Mouse (Mus musculus): ENCODE measurements around the gene Cacng5. TPM values are rescaled to one million over a fixed set of nuclear protein-coding genes. Genes with fewer than 3 reads are reported as not detected.

The Cacng5 gene
- polyA plus RNA-seq, 1 experiment from 2014 or later, result 0.70 TPM

- no peaks in the 10 kb centered on the region for H3K36me3 ChIP-seq (ENCODE audit: control insufficient read depth, insufficient read depth, low read length)
- H3K27ac ChIP-seq (ENCODE audit: low read depth, low read length), result no peak overlapping the region
- no peak for DNase-seq (ENCODE audit: low spot score)
- H3K4me1 ChIP-seq (replicated peaks; ENCODE audit: control insufficient read depth, insufficient read depth, low read length), result no peaks in the 10 kb centered on the region
- no peak overlapping the region for H3K4me2 ChIP-seq
- H3K4me3 ChIP-seq (ENCODE audit: low read depth, low read length), result no peak overlapping the region
- no peaks in the 10 kb centered on the region for H3K27me3 ChIP-seq (replicated peaks; ENCODE audit: control insufficient read depth, insufficient read depth, low read length)
- H3K9ac ChIP-seq (ENCODE audit: low read depth, low read length), result no peak overlapping the region
- 43% methylated on average over 4 of the region's 4 CpGs for WGBS
- H3K9me3 ChIP-seq (ENCODE audit: control insufficient read depth, low read length), result no peaks in the 10 kb centered on the region
- ATAC-seq (replicated peaks; ENCODE audit: low FRiP score), result no peak; the same call in 1 of the 2 replicates
These were observed 14.4 kb downstream of the Cacng5 start for GRCm38 (mm10) chr11:107900470-107900869.

GRCm38 (mm10) chr11:107898698-107899097, 16.2 kb downstream of the Cacng5 start:
- Histone ChIP-seq H3K9me3 (ENCODE audit: control insufficient read depth, low read length) (no peaks in the 10 kb centered on the region), H3K4me2 (no peak overlapping the region), H3K4me3 (ENCODE audit: low read depth, low read length) (no peak overlapping the region), H3K27ac (ENCODE audit: low read depth, low read length) (no peak overlapping the region), H3K4me1 (replicated peaks; ENCODE audit: control insufficient read depth, insufficient read depth, low read length) (no peaks in the 10 kb centered on the region), H3K36me3 (ENCODE audit: control insufficient read depth, insufficient read depth, low read length) (no peaks in the 10 kb centered on the region), H3K27me3 (replicated peaks; ENCODE audit: control insufficient read depth, insufficient read depth, low read length) (no peaks in the 10 kb centered on the region), H3K9ac (ENCODE audit: low read depth, low read length) (no peak overlapping the region)
- ATAC-seq (replicated peaks; ENCODE audit: low FRiP score) (no peak), DNase-seq (ENCODE audit: low spot score) (no peak)
- WGBS, result 53% methylated on average over 2 of the region's 2 CpGs

- no peaks in the 10 kb centered on the region for H3K4me1 ChIP-seq (replicated peaks; ENCODE audit: control insufficient read depth, insufficient read depth, low read length)
- no peaks in the 10 kb centered on the region for H3K9me3 ChIP-seq (ENCODE audit: control insufficient read depth, low read length)
- no peak overlapping the region for H3K4me2 ChIP-seq
- 66% methylated on average over 4 of the region's 4 CpGs for WGBS
- no peaks in the 10 kb centered on the region for H3K27me3 ChIP-seq (replicated peaks; ENCODE audit: control insufficient read depth, insufficient read depth, low read length)
- ATAC-seq (replicated peaks; ENCODE audit: low FRiP score), result no peak
- H3K27ac ChIP-seq (ENCODE audit: low read depth, low read length), result no peak overlapping the region
- no peak overlapping the region for H3K9ac ChIP-seq (ENCODE audit: low read depth, low read length)
- DNase-seq (ENCODE audit: low spot score), result no peak
- H3K36me3 ChIP-seq (ENCODE audit: control insufficient read depth, insufficient read depth, low read length), result no peaks in the 10 kb centered on the region
- H3K4me3 ChIP-seq (ENCODE audit: low read depth, low read length), result no peak overlapping the region
These were observed 19.2 kb downstream of the Cacng5 start for GRCm38 (mm10) chr11:107895635-107896034.

GRCm38 (mm10) chr11:107891377-107891776, 23.5 kb downstream of the Cacng5 start:
- Histone ChIP-seq H3K27me3 (replicated peaks; ENCODE audit: control insufficient read depth, insufficient read depth, low read length) (no peaks in the 10 kb centered on the region), H3K4me1 (replicated peaks; ENCODE audit: control insufficient read depth, insufficient read depth, low read length) (no peaks in the 10 kb centered on the region), H3K4me2 (no peak overlapping the region), H3K4me3 (ENCODE audit: low read depth, low read length) (no peak overlapping the region), H3K9ac (ENCODE audit: low read depth, low read length) (no peak overlapping the region), H3K36me3 (ENCODE audit: control insufficient read depth, insufficient read depth, low read length) (no peaks in the 10 kb centered on the region), H3K27ac (ENCODE audit: low read depth, low read length) (no peak overlapping the region), H3K9me3 (ENCODE audit: control insufficient read depth, low read length) (no peaks in the 10 kb centered on the region)
- WGBS, result 81% methylated on average over 3 of the region's 3 CpGs
- no peak for DNase-seq (ENCODE audit: low spot score)
- no peak for ATAC-seq (replicated peaks; ENCODE audit: low FRiP score)

- no peaks in the 10 kb centered on the region for H3K9me3 ChIP-seq (ENCODE audit: control insufficient read depth, low read length)
- no peak overlapping the region for H3K4me3 ChIP-seq (ENCODE audit: low read depth, low read length)
- H3K36me3 ChIP-seq (ENCODE audit: control insufficient read depth, insufficient read depth, low read length), result no peaks in the 10 kb centered on the region
- H3K4me1 ChIP-seq (replicated peaks; ENCODE audit: control insufficient read depth, insufficient read depth, low read length), result no peaks in the 10 kb centered on the region
- 81% methylated on average over 6 of the region's 6 CpGs for WGBS
- no peaks in the 10 kb centered on the region for H3K27me3 ChIP-seq (replicated peaks; ENCODE audit: control insufficient read depth, insufficient read depth, low read length)
- ATAC-seq (replicated peaks; ENCODE audit: low FRiP score) (no peak), DNase-seq (ENCODE audit: low spot score) (no peak)
- H3K4me2 ChIP-seq, result no peak overlapping the region
- H3K27ac ChIP-seq (ENCODE audit: low read depth, low read length), result no peak overlapping the region
- no peak overlapping the region for H3K9ac ChIP-seq (ENCODE audit: low read depth, low read length)
These were observed 27.5 kb downstream of the Cacng5 start for GRCm38 (mm10) chr11:107887342-107887741.

GRCm38 (mm10) chr11:107876840-107877239, 38.0 kb downstream of the Cacng5 start:
- no peaks in the 10 kb centered on the region for H3K36me3 ChIP-seq (ENCODE audit: control insufficient read depth, insufficient read depth, low read length)
- H3K4me1 ChIP-seq (replicated peaks; ENCODE audit: control insufficient read depth, insufficient read depth, low read length), result no peaks in the 10 kb centered on the region
- no peak overlapping the region for H3K4me3 ChIP-seq (ENCODE audit: low read depth, low read length)
- no peak overlapping the region for H3K4me2 ChIP-seq
- no peak for DNase-seq (ENCODE audit: low spot score)
- no peaks in the 10 kb centered on the region for H3K27me3 ChIP-seq (replicated peaks; ENCODE audit: control insufficient read depth, insufficient read depth, low read length)
- no peak for ATAC-seq (replicated peaks; ENCODE audit: low FRiP score)
- H3K9me3 ChIP-seq (ENCODE audit: control insufficient read depth, low read length), result no peaks in the 10 kb centered on the region
- WGBS, result 77% methylated on average over 5 of the region's 5 CpGs
- H3K27ac ChIP-seq (ENCODE audit: low read depth, low read length), result no peak overlapping the region
- H3K9ac ChIP-seq (ENCODE audit: low read depth, low read length), result no peak overlapping the region

GRCm38 (mm10) chr11:107875861-107876494, 38.9 kb downstream of the Cacng5 start:
- DNase-seq (ENCODE audit: low spot score) (no peak), ATAC-seq (replicated peaks; ENCODE audit: low FRiP score) (no peak)
- H3K27me3 ChIP-seq (replicated peaks; ENCODE audit: control insufficient read depth, insufficient read depth, low read length), result no peaks in the 10 kb centered on the region
- H3K4me2 ChIP-seq, result no peak overlapping the region
- no peak overlapping the region for H3K27ac ChIP-seq (ENCODE audit: low read depth, low read length)
- H3K36me3 ChIP-seq (ENCODE audit: control insufficient read depth, insufficient read depth, low read length), result no peaks in the 10 kb centered on the region
- H3K4me3 ChIP-seq (ENCODE audit: low read depth, low read length), result no peak overlapping the region
- no peak overlapping the region for H3K9ac ChIP-seq (ENCODE audit: low read depth, low read length)
- H3K9me3 ChIP-seq (ENCODE audit: control insufficient read depth, low read length), result no peaks in the 10 kb centered on the region
- H3K4me1 ChIP-seq (replicated peaks; ENCODE audit: control insufficient read depth, insufficient read depth, low read length), result no peaks in the 10 kb centered on the region
- 82% methylated on average over 18 of the region's 18 CpGs for WGBS

- Histone ChIP-seq H3K27me3 (replicated peaks; ENCODE audit: control insufficient read depth, insufficient read depth, low read length) (no peaks in the 10 kb centered on the region), H3K4me1 (replicated peaks; ENCODE audit: control insufficient read depth, insufficient read depth, low read length) (no peaks in the 10 kb centered on the region), H3K9ac (ENCODE audit: low read depth, low read length) (no peak overlapping the region), H3K4me3 (ENCODE audit: low read depth, low read length) (no peak overlapping the region), H3K27ac (ENCODE audit: low read depth, low read length) (no peak overlapping the region), H3K4me2 (no peak overlapping the region), H3K36me3 (ENCODE audit: control insufficient read depth, insufficient read depth, low read length) (no peaks in the 10 kb centered on the region), H3K9me3 (ENCODE audit: control insufficient read depth, low read length) (no peaks in the 10 kb centered on the region)
- 60% methylated on average over 6 of the region's 6 CpGs for WGBS
- ATAC-seq (replicated peaks; ENCODE audit: low FRiP score), result no peak
- DNase-seq (ENCODE audit: low spot score), result no peak
These were observed 42.1 kb downstream of the Cacng5 start for GRCm38 (mm10) chr11:107872743-107873142.

GRCm38 (mm10) chr11:107867509-107867908, 47.3 kb downstream of the Cacng5 start:
- DNase-seq (ENCODE audit: low spot score), result no peak
- Histone ChIP-seq H3K27me3 (replicated peaks; ENCODE audit: control insufficient read depth, insufficient read depth, low read length) (no peaks in the 10 kb centered on the region), H3K9ac (ENCODE audit: low read depth, low read length) (no peak overlapping the region), H3K27ac (ENCODE audit: low read depth, low read length) (no peak overlapping the region), H3K9me3 (ENCODE audit: control insufficient read depth, low read length) (no peaks in the 10 kb centered on the region), H3K4me1 (replicated peaks; ENCODE audit: control insufficient read depth, insufficient read depth, low read length) (no peaks in the 10 kb centered on the region), H3K36me3 (ENCODE audit: control insufficient read depth, insufficient read depth, low read length) (no peaks in the 10 kb centered on the region), H3K4me2 (no peak overlapping the region), H3K4me3 (ENCODE audit: low read depth, low read length) (no peak overlapping the region)
- ATAC-seq (replicated peaks; ENCODE audit: low FRiP score), result no peak
- 83% methylated on average over 8 of the region's 8 CpGs for WGBS

All from liver, embryonic 11.5 days (tissue).